Mouse (Mus musculus) limb, embryonic 15.5 days (tissue): Measurements from ENCODE around the gene Prkce. TPM values are rescaled to one million over a fixed set of nuclear protein-coding genes. Genes with fewer than 3 reads are reported as not detected.
A peak's percentile ranks its signal among the peaks of the same experiment; 100 is the strongest.

Experiments used
- ATAC-seq: fragments of 200-750 bp; cut with Nextera tagmentation; 2 replicates; pipeline ENCODE4 v1.8.0; 2017; ENCODE audit warnings: low read depth, moderate TSS enrichment; ENCODE audit not compliant: insufficient number of reproducible peaks, low FRiP score, low TSS enrichment
- H3K27ac ChIP-seq: fragments of 300-500 bp; sonication (generic); 2 replicates; pipeline ENCODE4 v1.5.1; 2015; ENCODE audit warnings: moderate library complexity, mild to moderate bottlenecking, inconsistent platforms
- H3K27me3 ChIP-seq: fragments of 300-500 bp; sonication (generic); 2 replicates; pipeline ENCODE4 v1.6.1; 2015; ENCODE audit warnings: inconsistent platforms
- H3K36me3 ChIP-seq: fragments of 300-500 bp; sonication (generic); 2 replicates; pipeline ENCODE4 v1.6.1; 2015; ENCODE audit warnings: inconsistent platforms
- H3K4me1 ChIP-seq: fragments of 300-500 bp; sonication (generic); 2 replicates; pipeline ENCODE4 v1.6.1; 2015; ENCODE audit warnings: inconsistent platforms
- H3K4me2 ChIP-seq: fragments of 300-500 bp; sonication (generic); 2 replicates; pipeline ENCODE4 v1.6.1; 2015; ENCODE audit warnings: mild to moderate bottlenecking, inconsistent platforms
- H3K4me3 ChIP-seq: fragments of 300-500 bp; sonication (generic); 2 replicates; pipeline ENCODE4 v1.5.1; 2015; ENCODE audit warnings: mild to moderate bottlenecking, inconsistent platforms
- H3K9ac ChIP-seq: fragments of 300-500 bp; sonication (generic); 2 replicates; pipeline ENCODE4 v1.6.1; 2015; ENCODE audit warnings: inconsistent platforms
- H3K9me3 ChIP-seq: fragments of 300-500 bp; sonication (generic); 2 replicates; pipeline ENCODE4 v1.6.1; 2016; ENCODE audit warnings: inconsistent platforms
- WGBS: fragments of 180-500 bp; shearing (Covaris S2); methylation state at CpG from one replicate; pipeline ENCODE4 v1.1.7; 2015; 5-methylcytosine and 5-hydroxymethylcytosine counted together
- polyA plus RNA-seq: library from polyadenylated mRNA; unstranded; fragments of >200 nt; fragmentation: Nextera tagmentation; extraction: Ambion mirVana; gene quantifications from 2 replicates; pipeline ENCODE4 v1.2.1, GENCODE M21; 2015

The Prkce gene
- polyA plus RNA-seq, 1 experiment from 2014 or later, result 6.8 TPM

- H3K9ac ChIP-seq, result no peak overlapping the region
- no peaks in the 10 kb centered on the region for H3K36me3 ChIP-seq
- H3K27me3 ChIP-seq, result no peaks in the 10 kb centered on the region
- 80% methylated on average over 4 of the region's 4 CpGs for WGBS
- ATAC-seq, result no peak
- peaks cover 25% of the 10 kb centered on the region for H3K4me1 ChIP-seq
- H3K4me2 ChIP-seq, result no peak overlapping the region
- no peak overlapping the region for H3K4me3 ChIP-seq
- no peaks in the 10 kb centered on the region for H3K9me3 ChIP-seq
- no peak overlapping the region for H3K27ac ChIP-seq
Measured at GRCm38 (mm10) chr17:86334990-86335389, 167.4 kb downstream of the Prkce start.

- Histone ChIP-seq H3K4me3 (no peak overlapping the region), H3K36me3 (no peaks in the 10 kb centered on the region), H3K4me1 (peaks cover 8% of the 10 kb centered on the region), H3K27ac (no peak overlapping the region), H3K27me3 (no peaks in the 10 kb centered on the region), H3K9ac (no peak overlapping the region), H3K9me3 (no peaks in the 10 kb centered on the region), H3K4me2 (no peak overlapping the region)
- WGBS, result 44% methylated on average over 4 of the region's 4 CpGs
- ATAC-seq, result no peak; the same call in 1 of the 2 replicates
Measured at GRCm38 (mm10) chr17:86336652-86337073, 169.1 kb downstream of the Prkce start.

- 55% methylated on average over 3 of the region's 3 CpGs for WGBS
- no peak for ATAC-seq
Measured at GRCm38 (mm10) chr17:86337076-86337475, 169.5 kb downstream of the Prkce start.

GRCm38 (mm10) chr17:86338328-86338727, 170.7 kb downstream of the Prkce start:
- Histone ChIP-seq H3K4me1 (peaks cover 6% of the 10 kb centered on the region; the same call in 1 of the 2 replicates), H3K4me2 (no peak overlapping the region), H3K9me3 (no peaks in the 10 kb centered on the region), H3K4me3 (no peak overlapping the region), H3K27me3 (no peaks in the 10 kb centered on the region), H3K36me3 (no peaks in the 10 kb centered on the region), H3K9ac (no peak overlapping the region), H3K27ac (no peak overlapping the region)
- no peak for ATAC-seq
- WGBS, result 67% methylated on average over 5 of the region's 5 CpGs

More at GRCm38 (mm10) chr17:86337076-86337475, 169.5 kb downstream of the Prkce start:
- H3K36me3 ChIP-seq, result no peaks in the 10 kb centered on the region
- H3K9me3 ChIP-seq, result no peaks in the 10 kb centered on the region
- H3K4me1 ChIP-seq, result peaks cover 6% of the 10 kb centered on the region; the same call in 1 of the 2 replicates
- no peak overlapping the region for H3K9ac ChIP-seq
- no peak overlapping the region for H3K4me3 ChIP-seq
- H3K4me2 ChIP-seq, result no peak overlapping the region
- no peaks in the 10 kb centered on the region for H3K27me3 ChIP-seq
- no peak overlapping the region for H3K27ac ChIP-seq

- Histone ChIP-seq H3K27me3 (no peaks in the 10 kb centered on the region), H3K4me2 (no peak overlapping the region), H3K4me3 (no peak overlapping the region), H3K4me1 (0 out of 2 replicates have a peak, but pooled peaks cover 4% of the 10 kb centered on the region), H3K9me3 (no peaks in the 10 kb centered on the region), H3K36me3 (no peaks in the 10 kb centered on the region), H3K27ac (no peak overlapping the region), H3K9ac (no peak overlapping the region)
- 71% methylated on average over 8 of the region's 8 CpGs for WGBS
- ATAC-seq, result no peak
Measured at GRCm38 (mm10) chr17:86344032-86344431, 176.4 kb downstream of the Prkce start.

- peaks cover 5% of the 10 kb centered on the region for H3K4me1 ChIP-seq
- no peak for ATAC-seq
- 77% methylated on average over 22 of the region's 22 CpGs for WGBS
- H3K9ac ChIP-seq, result no peak overlapping the region
- no peaks in the 10 kb centered on the region for H3K27me3 ChIP-seq
- H3K4me2 ChIP-seq, result no peak overlapping the region
- H3K27ac ChIP-seq, result no peak overlapping the region
- H3K9me3 ChIP-seq, result no peaks in the 10 kb centered on the region
- H3K36me3 ChIP-seq, result no peaks in the 10 kb centered on the region
- H3K4me3 ChIP-seq, result no peak overlapping the region
Measured at GRCm38 (mm10) chr17:86345234-86346005, 177.8 kb downstream of the Prkce start.

GRCm38 (mm10) chr17:86350236-86350635, 182.7 kb downstream of the Prkce start:
- peaks cover 32% of the 10 kb centered on the region for H3K4me1 ChIP-seq
- ATAC-seq, result no peak

GRCm38 (mm10) chr17:86350791-86351261, 183.2 kb downstream of the Prkce start:
- 56% methylated on average over 12 of the region's 12 CpGs for WGBS
- Histone ChIP-seq H3K27ac (peak overlapping the region; percentile 35; the same call in 1 of the 2 replicates), H3K4me3 (no peak overlapping the region), H3K9me3 (no peaks in the 10 kb centered on the region), H3K4me1 (peaks cover 31% of the 10 kb centered on the region), H3K27me3 (no peaks in the 10 kb centered on the region), H3K9ac (no peak overlapping the region), H3K36me3 (no peaks in the 10 kb centered on the region), H3K4me2 (no peak overlapping the region)
- no peak for ATAC-seq

More at GRCm38 (mm10) chr17:86350236-86350635, 182.7 kb downstream of the Prkce start:
- peak overlapping the region; percentile 35; the same call in 1 of the 2 replicates for H3K27ac ChIP-seq
- H3K4me2 ChIP-seq, result no peak overlapping the region
- H3K9me3 ChIP-seq, result no peaks in the 10 kb centered on the region
- no peaks in the 10 kb centered on the region for H3K27me3 ChIP-seq
- H3K36me3 ChIP-seq, result no peaks in the 10 kb centered on the region
- 48% methylated on average over 3 of the region's 3 CpGs for whole genome bisulfite sequencing
- no peak overlapping the region for H3K9ac ChIP-seq
- no peak overlapping the region for H3K4me3 ChIP-seq

GRCm38 (mm10) chr17:86351282-86351681, 183.7 kb downstream of the Prkce start:
- Histone ChIP-seq H3K9me3 (no peaks in the 10 kb centered on the region), H3K4me1 (peaks cover 27% of the 10 kb centered on the region), H3K27ac (0 out of 2 replicates have a peak overlapping the region, but pooled peaks have one; percentile 35), H3K36me3 (no peaks in the 10 kb centered on the region), H3K4me2 (no peak overlapping the region), H3K9ac (no peak overlapping the region), H3K27me3 (no peaks in the 10 kb centered on the region), H3K4me3 (no peak overlapping the region)
- WGBS, result 37% methylated on average over 4 of the region's 4 CpGs
- no peak for ATAC-seq

GRCm38 (mm10) chr17:86352247-86353037, 184.9 kb downstream of the Prkce start:
- 67% methylated on average over 12 of the region's 12 CpGs for WGBS
- Histone ChIP-seq H3K36me3 (no peaks in the 10 kb centered on the region), H3K4me3 (no peak overlapping the region), H3K27me3 (no peaks in the 10 kb centered on the region), H3K4me2 (no peak overlapping the region), H3K9ac (no peak overlapping the region), H3K9me3 (no peaks in the 10 kb centered on the region), H3K4me1 (peaks cover 27% of the 10 kb centered on the region), H3K27ac (no peak overlapping the region)
- no peak for ATAC-seq

GRCm38 (mm10) chr17:86353679-86354078, 186.1 kb downstream of the Prkce start:
- no peak for ATAC-seq
- H3K4me1 ChIP-seq, result peaks cover 35% of the 10 kb centered on the region
- no peak overlapping the region for H3K9ac ChIP-seq
- H3K27me3 ChIP-seq, result no peaks in the 10 kb centered on the region
- H3K36me3 ChIP-seq, result no peaks in the 10 kb centered on the region
- WGBS, result 39% methylated on average over 4 of the region's 4 CpGs
- no peak overlapping the region for H3K27ac ChIP-seq
- H3K4me3 ChIP-seq, result no peak overlapping the region
- H3K4me2 ChIP-seq, result no peak overlapping the region
- H3K9me3 ChIP-seq, result no peaks in the 10 kb centered on the region

- Histone ChIP-seq H3K27me3 (no peaks in the 10 kb centered on the region), H3K4me1 (peaks cover 39% of the 10 kb centered on the region), H3K4me3 (no peak overlapping the region), H3K36me3 (no peaks in the 10 kb centered on the region), H3K9ac (no peak overlapping the region), H3K9me3 (no peaks in the 10 kb centered on the region), H3K4me2 (no peak overlapping the region), H3K27ac (no peak overlapping the region)
- ATAC-seq, result no peak
- WGBS, result 72% methylated on average over 4 of the region's 4 CpGs
Measured at GRCm38 (mm10) chr17:86354101-86354500, 186.5 kb downstream of the Prkce start.
